Mouse (Mus musculus) kidney, embryonic 16.5 days (tissue): ENCODE measurements around the gene Tsc2. TPM values are rescaled to one million over a fixed set of nuclear protein-coding genes. Genes with fewer than 3 reads are reported as not detected.

Experiments used
- ATAC-seq: fragments of 200-750 bp; cut with Nextera tagmentation; 2 replicates; pipeline ENCODE4 v1.8.0; 2017; ENCODE audit warnings: moderate TSS enrichment; ENCODE audit not compliant: low FRiP score, low TSS enrichment
- H3K27ac ChIP-seq: fragments of 300-500 bp; sonication (generic); 2 replicates; pipeline ENCODE4 v1.5.1; 2014; ENCODE audit warnings: low read length
- H3K27me3 ChIP-seq: fragments of 300-500 bp; sonication (generic); 2 replicates; pipeline ENCODE4 v1.6.1; 2014; ENCODE audit warnings: low read length, control low read depth, mixed read lengths; ENCODE audit not compliant: insufficient read depth
- H3K36me3 ChIP-seq: fragments of 300-500 bp; sonication (generic); 2 replicates; pipeline ENCODE4 v1.6.1; 2014; ENCODE audit warnings: low read length, control low read depth, mixed read lengths; ENCODE audit not compliant: insufficient read depth
- H3K4me1 ChIP-seq: fragments of 300-500 bp; sonication (generic); 2 replicates; pipeline ENCODE4 v1.6.1; 2014; ENCODE audit warnings: low read length, control low read depth, mixed read lengths; ENCODE audit not compliant: insufficient read depth
- H3K4me2 ChIP-seq: fragments of 300-500 bp; sonication (generic); replicated peaks from 2 replicates; pipeline ENCODE4 v1.6.1; 2014; ENCODE audit warnings: low read depth, low read length
- H3K4me3 ChIP-seq: fragments of 300-500 bp; sonication (generic); 2 replicates; pipeline ENCODE4 v1.5.1; 2014; ENCODE audit warnings: mild to moderate bottlenecking, low read length
- H3K9ac ChIP-seq: fragments of 300-500 bp; sonication (generic); replicated peaks from 2 replicates; pipeline ENCODE4 v1.6.1; 2014; ENCODE audit warnings: low read length
- H3K9me3 ChIP-seq: fragments of 300-500 bp; sonication (generic); 2 replicates; pipeline ENCODE4 v1.6.1; 2016; ENCODE audit warnings: low read length, control low read depth
- WGBS: fragments of 180-500 bp; shearing (Covaris S2); extraction: QIAGEN DNeasy Blood & Tissue Kit; methylation state at CpG from one replicate; pipeline ENCODE4 v1.1.7; 2014; 5-methylcytosine and 5-hydroxymethylcytosine counted together
- polyA plus RNA-seq: library from polyadenylated mRNA; unstranded; fragments of >200 nt; fragmentation: Nextera tagmentation; extraction: Ambion mirVana; gene quantifications from 2 replicates; pipeline ENCODE4 v1.2.1, GENCODE M21; 2015

Tsc2 gene
- polyA plus RNA-seq, 1 experiment from 2014 or later = 72.8 TPM

GRCm38 (mm10) chr17:24565092-24565491 lies 67.3 kb downstream of the Tsc2 start:
- no peak overlapping the region for H3K27ac ChIP-seq
- H3K9ac ChIP-seq = no peak overlapping the region
- H3K4me1 ChIP-seq = 0 out of 2 replicates have a peak, but pooled peaks cover 3% of the 10 kb centered on the region
- H3K4me2 ChIP-seq = no peak overlapping the region
- H3K27me3 ChIP-seq = no peaks in the 10 kb centered on the region
- ATAC-seq = no peak
- WGBS = 77% methylated on average over 3 of the region's 3 CpGs
- H3K36me3 ChIP-seq = peaks cover 30% of the 10 kb centered on the region
- no peak overlapping the region for H3K4me3 ChIP-seq
- no peaks in the 10 kb centered on the region for H3K9me3 ChIP-seq

- H3K27me3 ChIP-seq = no peaks in the 10 kb centered on the region
- no peak overlapping the region for H3K4me2 ChIP-seq
- H3K9ac ChIP-seq = no peak overlapping the region
- 90% methylated on average over 4 of the region's 4 CpGs for WGBS
- no peak for ATAC-seq
- peaks cover 24% of the 10 kb centered on the region; the same call in 1 of the 2 replicates for H3K36me3 ChIP-seq
- peaks cover 5% of the 10 kb centered on the region; the same call in 1 of the 2 replicates for H3K4me1 ChIP-seq
- no peak overlapping the region for H3K4me3 ChIP-seq
- no peak overlapping the region for H3K27ac ChIP-seq
- no peaks in the 10 kb centered on the region for H3K9me3 ChIP-seq
Measured at GRCm38 (mm10) chr17:24564422-24564821, 68.0 kb downstream of the Tsc2 start.

DNA sequence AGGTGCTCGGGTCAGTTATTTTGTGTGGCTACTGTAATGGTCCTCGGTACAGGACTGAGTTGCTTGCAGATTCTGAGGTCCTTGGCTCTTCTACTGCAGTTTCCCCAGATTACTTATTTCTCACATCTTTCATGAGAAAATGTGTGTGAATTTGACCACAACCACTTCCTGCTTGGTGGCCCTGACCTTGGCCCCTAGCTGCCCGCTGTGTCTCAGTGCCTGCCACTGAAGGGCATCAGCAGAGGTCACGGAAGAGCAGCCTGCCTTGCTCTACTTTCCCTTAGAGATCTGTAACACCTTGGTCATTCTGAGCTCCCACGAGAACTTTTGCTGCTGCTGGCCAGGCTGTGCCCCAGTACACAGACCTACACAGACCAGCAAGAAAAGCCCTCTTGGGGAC lies 68.8 kb downstream of the Tsc2 start:
- Histone ChIP-seq H3K4me2 (no peak overlapping the region), H3K9ac (no peak overlapping the region), H3K4me3 (no peak overlapping the region), H3K27me3 (no peaks in the 10 kb centered on the region), H3K36me3 (peaks cover 16% of the 10 kb centered on the region; the same call in 1 of the 2 replicates), H3K9me3 (no peaks in the 10 kb centered on the region), H3K27ac (no peak overlapping the region), H3K4me1 (peaks cover 12% of the 10 kb centered on the region)
- ATAC-seq = no peak
- WGBS = 79% methylated on average over 5 of the region's 5 CpGs

DNA sequence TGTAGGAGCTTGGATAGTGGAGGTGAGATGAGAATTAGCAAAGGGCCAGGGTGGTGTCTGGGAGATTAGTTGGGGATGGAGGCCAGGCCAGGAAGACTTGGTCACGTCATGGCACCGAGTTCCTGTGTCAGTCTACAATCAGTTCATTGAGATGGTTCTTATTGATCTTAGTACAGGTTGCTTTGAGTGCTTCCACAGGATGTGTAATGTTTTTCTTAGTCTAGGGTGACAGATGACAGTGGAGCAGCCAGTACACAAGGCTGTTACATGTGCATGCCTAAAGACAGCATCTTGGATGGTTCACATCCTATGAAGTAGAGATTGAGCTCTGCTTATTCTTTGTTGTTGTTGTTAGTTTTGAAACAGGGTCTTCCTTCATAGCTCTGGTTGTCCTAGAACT lies 70.8 kb downstream of the Tsc2 start:
- Histone ChIP-seq H3K4me1 (peaks cover 20% of the 10 kb centered on the region), H3K4me2 (no peak overlapping the region), H3K27ac (no peak overlapping the region), H3K9me3 (no peaks in the 10 kb centered on the region), H3K27me3 (no peaks in the 10 kb centered on the region), H3K9ac (no peak overlapping the region), H3K4me3 (no peak overlapping the region), H3K36me3 (peaks cover 14% of the 10 kb centered on the region; the same call in 1 of the 2 replicates)
- WGBS = 87% methylated on average over 2 of the region's 2 CpGs
- ATAC-seq = no peak

GRCm38 (mm10) chr17:24560301-24561028 lies 72.0 kb downstream of the Tsc2 start:
- no peak overlapping the region for H3K4me2 ChIP-seq
- H3K27me3 ChIP-seq = no peaks in the 10 kb centered on the region
- no peak for ATAC-seq
- H3K27ac ChIP-seq = no peak overlapping the region
- no peak overlapping the region for H3K4me3 ChIP-seq
- peaks cover 20% of the 10 kb centered on the region for H3K4me1 ChIP-seq
- WGBS = 88% methylated on average over 5 of the region's 5 CpGs
- peaks cover 6% of the 10 kb centered on the region; the same call in 1 of the 2 replicates for H3K36me3 ChIP-seq
- no peak overlapping the region for H3K9ac ChIP-seq
- no peaks in the 10 kb centered on the region for H3K9me3 ChIP-seq

DNA sequence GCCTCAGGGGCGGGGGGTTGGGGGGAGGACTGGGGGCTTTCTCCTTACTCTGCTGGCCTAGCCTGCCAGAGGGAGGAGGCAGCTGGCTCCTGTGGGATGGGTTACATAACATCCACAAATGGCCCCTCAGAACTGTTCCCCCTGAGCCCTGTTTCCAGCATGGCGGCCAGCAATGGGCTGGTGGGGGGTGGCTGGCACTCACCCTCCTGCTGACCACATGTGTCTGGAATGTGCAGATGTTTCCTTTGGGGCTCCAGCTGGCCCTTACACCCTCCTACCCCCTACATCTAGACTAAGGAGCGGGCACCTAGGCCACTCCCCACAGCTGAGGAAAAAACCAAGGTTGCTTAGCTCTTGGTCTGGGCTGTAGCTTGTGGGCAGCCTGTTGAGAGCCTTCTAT lies 73.3 kb downstream of the Tsc2 start:
- peaks cover 20% of the 10 kb centered on the region for H3K4me1 ChIP-seq
- no peaks in the 10 kb centered on the region for H3K36me3 ChIP-seq
- H3K4me2 ChIP-seq = 0 out of 2 replicates have a peak overlapping the region, but pooled peaks have one; percentile 1
- peak; percentile 68 for ATAC-seq
- WGBS = 69% methylated on average over 3 of the region's 3 CpGs
- H3K9me3 ChIP-seq = no peaks in the 10 kb centered on the region
- no peak overlapping the region for H3K4me3 ChIP-seq
- H3K9ac ChIP-seq = no peak overlapping the region; the same call in 1 of the 2 replicates
- no peaks in the 10 kb centered on the region for H3K27me3 ChIP-seq
- H3K27ac ChIP-seq = peak overlapping the region; percentile 92

GRCm38 (mm10) chr17:24558600-24559099 lies 73.8 kb downstream of the Tsc2 start:
- Histone ChIP-seq H3K9ac (no peak overlapping the region; the same call in 1 of the 2 replicates), H3K4me2 (0 out of 2 replicates have a peak overlapping the region, but pooled peaks have one; percentile 1), H3K4me3 (no peak overlapping the region), H3K4me1 (peaks cover 20% of the 10 kb centered on the region), H3K36me3 (no peaks in the 10 kb centered on the region), H3K9me3 (no peaks in the 10 kb centered on the region), H3K27ac (peak overlapping the region; percentile 92), H3K27me3 (no peaks in the 10 kb centered on the region)
- 40% methylated on average over 4 of the region's 4 CpGs for WGBS
- ATAC-seq = peak; percentile 72; the same call in 1 of the 2 replicates

GRCm38 (mm10) chr17:24557091-24557490 lies 75.3 kb downstream of the Tsc2 start:
- Histone ChIP-seq H3K4me3 (no peak overlapping the region), H3K4me2 (no peak overlapping the region), H3K36me3 (no peaks in the 10 kb centered on the region), H3K27me3 (no peaks in the 10 kb centered on the region), H3K4me1 (peaks cover 22% of the 10 kb centered on the region), H3K9ac (no peak overlapping the region), H3K9me3 (no peaks in the 10 kb centered on the region), H3K27ac (no peak overlapping the region)
- no peak for ATAC-seq
- WGBS = 85% methylated on average over 7 of the region's 7 CpGs

DNA sequence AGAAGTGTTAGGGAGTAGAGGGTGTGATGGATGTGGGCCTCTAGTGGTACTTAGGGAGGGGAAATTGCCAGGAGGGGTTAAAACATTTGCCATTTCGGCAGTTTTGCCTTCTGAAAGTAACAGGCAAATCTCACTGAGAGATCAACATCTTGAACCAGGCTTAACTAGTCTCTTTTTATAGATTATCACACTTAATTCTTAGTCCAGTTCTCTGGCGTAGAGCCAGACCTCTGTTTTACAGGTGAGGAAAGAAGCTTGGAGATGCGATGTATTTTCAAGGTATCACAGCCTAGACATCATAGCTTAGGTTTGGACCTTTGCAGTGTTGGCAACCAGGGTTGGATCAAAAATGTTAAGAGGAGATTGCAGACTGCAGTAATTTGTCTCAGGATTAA lies 81.4 kb downstream of the Tsc2 start:
- ATAC-seq = no peak
- Histone ChIP-seq H3K9me3 (no peaks in the 10 kb centered on the region), H3K4me1 (peaks cover 17% of the 10 kb centered on the region), H3K9ac (peak overlapping the region; percentile 89), H3K4me2 (peak overlapping the region; percentile 81), H3K27ac (peak overlapping the region; percentile 81), H3K36me3 (no peaks in the 10 kb centered on the region), H3K4me3 (peak overlapping the region; percentile 67), H3K27me3 (no peaks in the 10 kb centered on the region)
- WGBS = 49% methylated on average over 3 of the region's 3 CpGs
